In the genomic region with DNA sequence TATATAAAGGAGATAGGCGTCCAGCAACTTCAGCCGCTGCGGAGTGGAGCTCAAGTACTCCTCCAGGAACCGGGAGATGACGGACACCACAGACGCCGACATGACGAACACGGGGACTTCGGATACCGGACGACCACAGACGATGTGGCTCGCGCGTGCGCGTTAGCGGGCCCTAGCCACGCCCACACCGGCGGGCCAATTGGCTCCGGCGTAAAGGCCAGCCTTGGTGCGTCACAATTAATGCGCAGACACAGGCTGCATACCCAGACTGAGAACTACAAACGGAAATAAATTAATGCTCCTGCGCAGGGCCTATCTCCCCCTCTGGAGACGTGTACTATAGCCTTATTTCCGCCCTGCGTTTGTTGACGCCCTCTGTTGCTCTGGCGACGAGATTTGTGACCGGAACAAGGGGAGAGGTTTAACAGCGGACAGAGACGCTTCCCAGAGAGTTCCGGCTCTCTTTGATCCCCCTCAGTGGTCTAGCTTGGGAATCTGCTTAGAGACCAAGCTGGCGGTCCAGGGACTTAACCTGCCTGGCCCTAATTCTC, we compare ENCODE assay signal across 1 mouse cellular context.
TF ChIP-seq lines count a peak whose summit lies in the region.

TSS of gene Dad1 (minus strand) at position 364 of the 551 bp plus-strand sequence.
TSS of gene Abhd4 (plus strand) at position 448 of the 551 bp plus-strand sequence.

TF ChIP-seq in C2C12, 6 proteins besides CTCF, POLR2A, EP300 and RAD21 (continued from another document):
- no peak for TF ChIP-seq MYOG (IDR thresholded peaks at IDR 0.05; ENCODE audit: control insufficient read depth, extremely low read depth, insufficient read length)
- TF ChIP-seq USF1 (IDR thresholded peaks at IDR 0.05; ENCODE audit: low read depth): no peak
- TF ChIP-seq CEBPB (IDR thresholded peaks at IDR 0.05; ENCODE audit: low read depth): no peak
